Mouse (Mus musculus) brain, embryonic 14.5 days (tissue): Measurements from ENCODE around the gene Celf2.

Source experiments
- CTCF ChIP-seq: fragments of 200-500 bp; IDR thresholded peaks from 2 replicates; pipeline ENCODE4 v1.5.1; 2012; ENCODE audit warnings: inconsistent platforms, mild to moderate bottlenecking, moderate library complexity, borderline replicate concordance; ENCODE audit not compliant: insufficient read depth, insufficient read length; ENCODE audit errors: extremely low read depth
- POLR2A ChIP-seq: fragments of 200-500 bp; IDR thresholded peaks from 2 replicates; pipeline ENCODE4 v1.6.1; 2012; ENCODE audit warnings: mild to moderate bottlenecking, inconsistent platforms, borderline replicate concordance; ENCODE audit not compliant: poor library complexity, insufficient read depth, insufficient read length, severe bottlenecking; ENCODE audit errors: extremely low read depth

GRCm38 (mm10) chr2:7389264-7389663, 120.1 kb downstream of the Celf2 start:
- no peak for TF ChIP-seq CTCF
- no peak for TF ChIP-seq POLR2A
